Mouse (Mus musculus) adrenal gland, postnatal 10 days (tissue): ENCODE results near the gene Tbc1d25. TPM values are rescaled to one million over a fixed set of nuclear protein-coding genes. Genes with fewer than 3 reads are reported as not detected.

Source experiments
- total RNA-seq, 2 experiments: library from RNA; stranded (reverse); gene quantifications; 2 replicates each; pipeline ENCODE4 v1.2.3; 2021

The Tbc1d25 gene
- total RNA-seq, 2 experiments from 2014 or later = 7.3 to 8.0 TPM

Other genes with a start within 250 kb of the Tbc1d25 start
- gene Eras, start 247.6 kb downstream of the Tbc1d25 start, total RNA-seq = not detected
- gene Hdac6, start 228.3 kb downstream of the Tbc1d25 start, total RNA-seq = 10 to 100 TPM; 17.9 to 19.2 TPM
- gene Gata1, start 198.1 kb downstream of the Tbc1d25 start, total RNA-seq = 1 to 10 TPM; 1.2 to 2.5 TPM
- gene Glod5, start 157.7 kb downstream of the Tbc1d25 start, total RNA-seq = under 1 TPM in 1 of 2 experiments, not detected in 1; 0.84 TPM
- 10 to 100 TPM; 14.6 to 18.7 TPM for gene Suv39h1, start 101.4 kb downstream of the Tbc1d25 start, total RNA-seq
- gene Was, start 85.7 kb downstream of the Tbc1d25 start, total RNA-seq = 1 to 10 TPM; 3.8 to 4.5 TPM
- 10 to 100 TPM; 40.7 to 54.9 TPM for gene Wdr13, start 43.3 kb downstream of the Tbc1d25 start, total RNA-seq
- 100 to 1,000 TPM; 312 to 347 TPM for gene Rbm3, start 30.3 kb downstream of the Tbc1d25 start, total RNA-seq
- 10 to 100 TPM; 41.5 to 53.1 TPM for gene Ebp, start 17.3 kb upstream of the Tbc1d25 start, total RNA-seq
- gene Porcn, start 30.3 kb upstream of the Tbc1d25 start, total RNA-seq = 1 to 10 TPM; 5.4 to 7.8 TPM
- 10 to 100 TPM; 18.3 to 22.3 TPM for gene Ftsj1, start 76.2 kb upstream of the Tbc1d25 start, total RNA-seq
- 1 to 10 TPM; 2.5 to 2.7 TPM for gene Slc38a5, start 95.0 kb upstream of the Tbc1d25 start, total RNA-seq
- not detected for gene Ssxb10, start 151.2 kb upstream of the Tbc1d25 start, total RNA-seq
- not detected for gene Ssxb9, start 190.8 kb upstream of the Tbc1d25 start, total RNA-seq
- not detected for gene Ssxb1, start 237.1 kb upstream of the Tbc1d25 start, total RNA-seq